Mouse (Mus musculus) skeletal muscle tissue, adult 2 months (tissue): ENCODE results near the gene Adra1b.

ENCODE experiments used
- DNase-seq: peaks from one replicate; pipeline ENCODE4 v3.0.0-alpha.2; 2012; ENCODE audit warnings: low read depth, low spot score

Adra1b gene

DNA sequence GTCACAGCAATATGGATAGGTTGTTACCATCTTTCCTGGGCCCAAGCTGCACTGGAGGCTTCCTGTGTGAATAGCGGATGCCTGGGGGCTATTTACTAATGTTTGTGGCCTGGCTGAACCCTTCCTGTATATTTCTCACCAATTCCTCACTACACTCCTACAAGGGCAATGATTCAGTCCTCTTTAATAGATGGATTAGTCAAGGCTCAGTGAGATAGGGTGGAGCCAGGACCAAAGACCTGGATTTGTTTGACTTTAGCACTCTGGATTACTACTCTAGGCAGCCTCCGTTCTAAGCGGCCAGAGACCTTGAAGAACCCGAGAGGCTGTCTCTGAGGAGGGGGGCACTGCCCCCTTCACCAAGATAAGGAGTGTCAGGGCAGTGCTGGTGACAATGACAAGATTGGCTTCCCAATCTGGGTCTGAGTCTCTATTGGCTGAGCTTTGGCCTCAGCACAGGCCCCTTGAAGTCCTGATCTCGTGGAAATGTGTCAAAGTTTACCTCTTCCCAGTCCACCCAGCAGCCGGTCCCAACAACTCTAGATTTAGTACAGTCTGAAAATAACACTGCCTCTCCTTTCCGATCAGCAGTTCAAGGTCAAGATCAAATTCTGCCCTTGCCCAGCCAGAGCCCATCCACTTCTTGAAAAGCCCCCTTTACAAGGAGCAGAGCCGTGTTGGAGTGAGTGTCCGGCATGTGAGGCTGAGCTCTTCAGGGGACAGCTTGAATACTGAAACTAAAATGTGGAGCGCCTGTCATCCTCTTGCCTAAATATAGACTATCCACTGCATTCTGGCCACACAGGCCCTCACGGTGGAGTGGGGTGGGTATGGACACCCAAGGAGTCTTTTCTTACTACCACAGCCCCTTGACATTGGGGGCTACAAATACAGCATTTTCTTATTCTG is 80.2 kb downstream of the Adra1b start:
- no peak for DNase-seq

- DNase-seq, result no peak
Observed at GRCm38 (mm10) chr11:43817368-43817923, 83.6 kb downstream of the Adra1b start.

- DNase-seq, result no peak
Observed at GRCm38 (mm10) chr11:43812535-43812934, 88.5 kb downstream of the Adra1b start.

DNA sequence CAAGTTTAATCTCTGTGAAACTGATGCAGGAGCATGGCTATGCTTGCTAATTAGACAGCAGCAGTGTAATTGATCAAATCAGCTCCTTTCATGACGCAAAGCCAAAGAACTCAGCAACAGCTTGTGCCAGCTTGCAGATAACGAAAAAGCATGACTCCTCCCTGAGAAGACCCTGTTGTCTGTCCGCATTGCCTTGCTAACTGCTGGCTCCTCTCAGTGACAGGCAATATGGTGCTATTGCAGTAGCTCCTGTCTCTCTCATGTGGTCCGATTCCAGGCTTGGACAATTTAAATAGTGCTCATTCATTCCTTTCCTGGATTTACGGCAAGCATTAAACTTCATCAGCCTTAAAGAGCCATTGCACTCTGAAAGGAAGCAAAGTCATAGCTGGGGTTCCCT is 93.3 kb downstream of the Adra1b start:
- DNase-seq, result no peak

GRCm38 (mm10) chr11:43795992-43796391 is 105.0 kb downstream of the Adra1b start:
- DNase-seq, result no peak

DNA sequence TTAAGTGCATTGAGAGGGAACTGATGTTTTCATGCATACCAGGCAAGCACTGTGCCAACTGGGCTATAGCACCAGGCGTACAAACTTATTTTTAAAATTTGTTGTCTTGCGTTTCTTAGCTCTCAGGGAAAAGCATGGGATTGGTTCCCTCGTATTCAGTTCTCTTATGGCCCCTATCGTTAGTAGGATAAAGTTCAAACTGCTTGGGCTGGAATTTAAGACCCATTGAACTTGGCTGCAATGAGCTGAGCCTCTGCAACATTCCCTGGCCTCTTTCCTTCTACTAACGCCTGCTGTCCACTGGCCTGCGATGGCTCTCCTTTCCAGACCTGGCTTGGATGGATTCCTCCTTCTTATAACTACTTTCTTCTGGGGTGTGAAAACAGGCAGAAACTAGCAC is 110.6 kb downstream of the Adra1b start:
- DNase-seq, result no peak

- DNase-seq, result peak; percentile 29
Observed at GRCm38 (mm10) chr11:43783772-43784171, 117.2 kb downstream of the Adra1b start.

- no peak for DNase-seq
Observed at GRCm38 (mm10) chr11:43783106-43783505, 117.9 kb downstream of the Adra1b start.

DNA sequence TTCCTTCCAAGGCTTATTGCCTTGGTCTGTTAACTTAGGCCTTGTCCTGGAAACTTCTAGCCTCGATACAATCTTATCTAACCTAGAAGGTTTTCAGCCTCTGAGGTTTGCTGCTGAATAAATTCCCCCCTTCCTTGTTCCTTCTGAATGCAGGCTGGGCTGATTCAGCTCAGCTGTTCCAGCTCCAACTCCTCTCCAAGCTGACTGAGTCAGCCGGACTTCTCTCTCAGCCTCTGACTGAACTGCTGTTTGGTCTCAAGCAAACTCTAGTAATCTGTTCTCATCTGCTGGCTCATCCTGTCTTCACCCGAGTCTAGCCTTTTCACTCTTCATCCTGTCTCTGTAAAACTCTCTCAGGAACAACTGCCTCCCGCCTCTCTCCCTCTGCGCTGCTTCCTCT is 121.5 kb downstream of the Adra1b start:
- DNase-seq, result no peak

DNA sequence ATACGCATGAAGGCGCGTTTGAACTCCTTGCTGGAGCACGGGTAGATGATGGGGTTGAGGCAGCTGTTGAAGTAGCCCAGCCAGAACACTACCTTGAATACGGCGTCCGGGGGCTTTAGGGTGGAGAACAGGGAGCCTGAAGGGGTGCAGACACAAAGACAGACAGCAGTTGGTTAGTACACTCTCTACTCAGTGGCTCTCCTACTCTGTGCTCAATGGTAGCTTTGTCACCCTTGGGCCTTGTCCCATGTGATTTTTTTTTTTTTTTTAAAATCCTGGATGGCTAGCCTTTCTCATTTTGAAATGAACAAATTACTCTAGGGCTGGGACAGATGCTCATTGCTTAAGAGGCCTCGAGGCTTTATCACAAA is 124.7 kb downstream of the Adra1b start:
- DNase-seq, result no peak

DNA sequence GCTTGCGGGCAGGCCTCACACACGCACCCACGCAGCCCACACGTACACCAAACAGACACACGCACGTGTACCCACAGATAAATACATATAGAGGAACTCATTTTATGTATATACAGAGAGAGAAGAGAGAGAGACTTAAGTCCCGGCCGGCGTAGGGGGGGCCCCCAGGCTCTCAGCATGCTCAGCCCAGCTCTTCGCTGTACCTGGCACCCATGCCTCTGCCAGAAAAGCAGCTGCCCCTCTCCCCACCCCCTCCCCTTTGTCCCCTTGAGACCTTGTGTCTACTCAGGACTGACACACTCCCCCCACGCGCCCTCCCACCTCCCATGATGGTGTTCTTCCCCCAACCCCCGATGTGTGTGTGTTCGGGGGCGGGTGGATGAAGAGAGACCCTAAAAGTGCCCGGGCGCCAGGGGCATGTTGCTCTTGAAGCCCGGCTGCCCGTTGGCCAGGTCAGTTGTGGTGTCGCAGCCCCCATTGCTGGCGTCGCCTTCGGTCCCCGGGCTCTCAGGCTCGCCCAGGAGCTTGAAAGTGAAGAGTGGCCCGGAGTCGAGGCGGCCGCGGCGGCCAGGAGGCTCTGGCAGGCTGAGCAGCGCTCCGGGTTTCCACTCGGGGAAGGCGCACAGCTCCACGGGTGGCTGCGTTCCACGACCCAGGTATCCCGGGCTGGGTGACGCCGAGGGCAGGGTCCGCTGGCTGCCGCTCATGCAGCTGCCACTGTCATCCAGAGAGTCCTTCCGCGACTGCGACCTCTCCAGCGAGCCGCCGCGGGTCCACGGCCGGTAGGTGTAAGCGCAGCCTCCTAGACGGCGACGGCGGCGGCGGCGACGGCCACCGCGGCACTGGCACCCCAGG is 125.3 kb downstream of the Adra1b start:
- DNase-seq, result no peak

- DNase-seq, result no peak
Observed at GRCm38 (mm10) chr11:43773725-43774124, 127.3 kb downstream of the Adra1b start.

- DNase-seq, result no peak
Observed at GRCm38 (mm10) chr11:43770110-43770509, 130.9 kb downstream of the Adra1b start.

- DNase-seq, result no peak
Observed at GRCm38 (mm10) chr11:43767749-43768148, 133.3 kb downstream of the Adra1b start.

DNA sequence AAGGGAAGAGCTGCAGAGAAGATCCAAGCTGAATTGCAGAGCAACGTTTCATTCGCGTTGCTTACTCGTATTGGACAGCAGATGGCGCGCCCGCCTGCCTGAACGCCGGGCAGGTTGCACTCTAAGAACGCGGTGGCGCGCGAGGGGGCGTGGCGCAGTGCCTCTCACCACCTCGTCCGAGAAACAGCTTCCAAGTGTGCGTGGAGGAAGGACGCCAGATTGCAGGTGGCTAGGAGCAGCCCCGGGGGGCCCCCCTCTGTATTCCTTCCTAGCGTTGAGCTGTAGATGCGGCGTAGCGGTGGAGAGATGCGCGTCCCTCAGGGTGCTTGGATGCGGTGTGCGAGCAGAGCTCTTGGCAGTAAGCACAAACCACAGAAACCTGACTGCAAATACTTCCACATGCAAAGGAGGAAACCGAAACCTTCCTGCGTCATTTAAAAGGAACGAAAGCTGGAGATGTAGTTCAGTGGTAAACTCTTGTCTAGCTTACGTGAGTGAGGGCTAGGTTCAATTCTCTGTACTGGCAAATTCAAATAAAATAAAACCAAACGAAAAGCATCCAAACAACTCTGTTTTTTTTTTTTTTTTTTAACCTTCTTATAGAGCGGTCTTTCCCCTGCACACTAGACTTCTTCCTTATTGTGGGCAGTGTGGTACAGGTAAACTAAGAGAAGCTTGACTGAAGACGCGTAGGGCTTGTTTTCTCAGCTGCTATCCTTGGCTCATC is 133.9 kb downstream of the Adra1b start:
- no peak for DNase-seq

- DNase-seq, result no peak
Observed at GRCm38 (mm10) chr11:43758436-43758835, 142.6 kb downstream of the Adra1b start.

GRCm38 (mm10) chr11:43755411-43755810 is 145.6 kb downstream of the Adra1b start:
- DNase-seq, result no peak

- DNase-seq, result no peak
Observed at GRCm38 (mm10) chr11:43754568-43754967, 146.4 kb downstream of the Adra1b start.

GRCm38 (mm10) chr11:43751542-43751941 is 149.5 kb downstream of the Adra1b start:
- DNase-seq, result no peak

GRCm38 (mm10) chr11:43747233-43748226 is 153.5 kb downstream of the Adra1b start, which contains the start of gene Ttc1:
Ttc1 (minus strand) TSS chr11:43748008.
- peak; percentile 96 for DNase-seq
